In the genomic region with DNA sequence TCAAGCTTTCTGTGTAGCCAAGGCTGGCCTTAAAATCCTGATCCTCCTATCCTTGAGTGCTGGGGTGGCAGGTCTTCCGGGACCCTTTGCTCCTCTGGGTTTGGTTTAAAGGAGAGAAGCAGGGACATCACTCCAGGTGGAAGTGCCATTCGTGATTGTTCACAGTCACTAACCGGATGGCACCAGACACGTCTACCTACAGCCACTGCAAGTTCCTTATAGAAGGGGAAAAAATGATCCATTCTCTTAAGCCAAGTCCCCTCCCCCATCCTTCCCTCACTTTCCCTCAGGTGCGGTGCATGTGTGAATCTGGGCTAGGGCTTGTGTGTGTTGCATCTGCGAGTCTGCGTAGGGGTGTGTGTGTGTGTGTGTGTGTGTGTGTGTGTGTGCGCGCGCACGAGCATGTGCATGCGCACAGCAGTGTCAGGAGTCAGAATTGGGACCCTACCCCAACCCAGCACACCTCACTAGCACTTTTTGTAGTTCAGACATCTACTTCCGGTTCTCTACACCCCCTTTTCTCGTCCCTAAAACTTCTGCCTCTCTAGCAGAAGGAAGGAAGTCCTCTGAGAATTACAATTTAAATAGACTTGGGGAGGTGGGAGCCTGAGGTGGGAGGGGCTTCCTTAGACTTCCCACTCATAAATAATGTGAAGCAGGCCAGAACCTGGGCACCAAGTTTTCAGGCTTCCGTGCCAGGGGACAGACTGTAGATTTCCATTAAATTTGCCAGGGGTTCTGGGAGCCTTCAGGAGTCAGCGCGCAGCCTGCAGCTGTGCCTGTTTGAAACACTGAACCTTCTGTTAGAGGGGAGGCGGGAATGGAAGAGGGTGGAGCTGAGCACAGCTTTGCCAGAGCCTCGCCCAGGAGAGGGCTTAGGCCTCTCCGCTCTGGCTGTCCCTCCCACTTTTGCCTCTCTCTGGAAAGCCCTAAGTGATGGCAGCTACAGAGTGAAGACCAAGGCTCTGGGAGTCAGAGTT, we compare ENCODE assay signal across 8 mouse cellular contexts. TPM values are rescaled to one million over a fixed set of nuclear protein-coding genes. Genes with fewer than 3 reads are reported as not detected.
DNase-seq lines count a peak whose midpoint lies in the region; ATAC-seq and TF ChIP-seq lines count a peak whose summit lies in the region.

No protein-coding gene starts in this region.

- intact Hi-C loops in left cerebral cortex, postnatal 36 days (cut with DNase I) = no loop called here
- intact Hi-C loops in gastrocnemius, adult 2 months (cut with DNase I) = no loop called here

- H3K9ac ChIP-seq in hindbrain, embryonic 15.5 days = no peak overlapping the region
- H3K9ac ChIP-seq in limb, embryonic 13.5 days = peak overlapping the region; percentile 43

- H3K4me1 ChIP-seq in hindbrain, embryonic 15.5 days (replicated peaks) = peaks cover 26% of the 10 kb centered on the region
- peaks cover 59% of the 10 kb centered on the region for H3K4me1 ChIP-seq in limb, embryonic 13.5 days

- peak overlapping the region; percentile 97 for H3K27ac ChIP-seq in gastrocnemius, adult 2 months
- no peak overlapping the region for H3K27ac ChIP-seq in hindbrain, embryonic 15.5 days (replicated peaks)
- peak overlapping the region; percentile 95 for H3K27ac ChIP-seq in limb, embryonic 13.5 days

- no peaks in the 10 kb centered on the region for H3K9me3 ChIP-seq in hindbrain, embryonic 15.5 days
- no peaks in the 10 kb centered on the region for H3K9me3 ChIP-seq in limb, embryonic 13.5 days

- peaks cover 35% of the 10 kb centered on the region for H3K27me3 ChIP-seq in hindbrain, embryonic 15.5 days
- peaks cover 18% of the 10 kb centered on the region for H3K27me3 ChIP-seq in limb, embryonic 13.5 days
- no peaks in the 10 kb centered on the region for H3K27me3 ChIP-seq in myocyte (ENCODE audit: control insufficient read depth, insufficient read depth, insufficient read length)

- H3K36me3 ChIP-seq in hindbrain, embryonic 15.5 days = no peaks in the 10 kb centered on the region
- peaks cover 29% of the 10 kb centered on the region for H3K36me3 ChIP-seq in limb, embryonic 13.5 days
- H3K36me3 ChIP-seq in myocyte (ENCODE audit: control insufficient read depth, insufficient read depth) = peaks cover 11% of the 10 kb centered on the region

- 31% methylated on average over 20 of the region's 20 CpGs for WGBS in hindbrain, embryonic 15.5 days
- 19% methylated on average over 20 of the region's 20 CpGs for WGBS in limb, embryonic 13.5 days

- peak overlapping the region; percentile 42 for H3K4me3 ChIP-seq in gastrocnemius, adult 2 months
- H3K4me3 ChIP-seq in hindbrain, embryonic 15.5 days = no peak overlapping the region
- H3K4me3 ChIP-seq in limb, embryonic 13.5 days = peak overlapping the region; percentile 13
- H3K4me3 ChIP-seq in myocyte = no peak overlapping the region

- TF ChIP-seq CTCF in gastrocnemius, adult 2 months (IDR thresholded peaks at IDR 0.05) = no peak

- peaks cover 8% of the 10 kb centered on the region for H3K79me2 ChIP-seq in myocyte (ENCODE audit: control insufficient read depth, insufficient read depth)

- no peak overlapping the region for H3ac ChIP-seq in myocyte (ENCODE audit: control insufficient read depth, insufficient read length)

- ATAC-seq in hindbrain, embryonic 15.5 days (ENCODE audit: low FRiP score, low read depth) = 0 out of 2 replicates have a peak, but pooled peaks have one; percentile 49
- ATAC-seq in limb, embryonic 13.5 days (ENCODE audit: low FRiP score, low read depth) = peak; percentile 89

- peak overlapping the region; percentile 14; the same call in 1 of the 2 replicates for H3K4me2 ChIP-seq in hindbrain, embryonic 15.5 days
- H3K4me2 ChIP-seq in limb, embryonic 13.5 days (replicated peaks) = peak overlapping the region; percentile 60
- H3K4me2 ChIP-seq in myocyte (ENCODE audit: low read depth) = peak overlapping the region; percentile 76

- no peak for TF ChIP-seq POLR2A in myocyte (IDR thresholded peaks at IDR 0.05; ENCODE audit: insufficient read length, low read depth)

- DNase-seq in left cerebral cortex, adult 11 months (ENCODE audit: low spot score) = peak; percentile 41
- DNase-seq in left cerebral cortex, postnatal 36 days (ENCODE audit: low spot score in 2 of 2) = no peak
- DNase-seq in c-Kit-positive CD71-positive TER-119-negative erythroid progenitor cells, embryonic 14.5 days (ENCODE audit: low read depth) = peak; percentile 67
- DNase-seq in gastrocnemius, adult 2 months = peak; percentile 77
- DNase-seq in spleen, adult 12 weeks (ENCODE audit: low spot score) = no peak

TF ChIP-seq in myocyte, 11 proteins besides CTCF, POLR2A, EP300 and RAD21:
- TF ChIP-seq TCF3 (IDR thresholded peaks at IDR 0.05; ENCODE audit: insufficient read length, low read depth) (no peak), MYOD1 (IDR thresholded peaks at IDR 0.05; ENCODE audit: control insufficient read depth in 1 of 3, insufficient read length in 2 of 3, low read depth in 2 of 3) (peak; percentile 22 to 73 (median 52)), CEBPB (IDR thresholded peaks at IDR 0.05; ENCODE audit: insufficient read depth, poor library complexity, severe bottlenecking) (no peak), USF1 (IDR thresholded peaks at IDR 0.05; ENCODE audit: low read depth) (no peak), E2F4 (IDR thresholded peaks at IDR 0.05; ENCODE audit: insufficient read depth) (peak; percentile 43), REST (IDR thresholded peaks at IDR 0.05; ENCODE audit: insufficient read depth, insufficient read length) (no peak), MAX (IDR thresholded peaks at IDR 0.05; ENCODE audit: low read depth) (no peak), MYOG (IDR thresholded peaks at IDR 0.05; ENCODE audit: control insufficient read depth in 1 of 3, insufficient read depth in 1 of 3, insufficient read length in 2 of 3, low read depth in 2 of 3) (peak in 2 of 3 experiments; percentile 12 to 62)
TF ChIP-seq in myocyte: peak in this region for 3.

RNA-seq across cellular contexts. Expression of gene Tmem63a, which starts 3.1 kb away (rescaled TPM):
- 10 to 100 TPM; 13.8 to 20.6 TPM for total RNA-seq in left cerebral cortex, postnatal 36 days (2021)
- 10 to 100 TPM; 13.9 to 14.5 TPM for total RNA-seq in gastrocnemius, adult 2 months (2021)
- polyA plus RNA-seq in hindbrain, embryonic 15.5 days (2015; fragmentation: Nextera tagmentation; extraction: Ambion mirVana) = 1.8 and 2.4 TPM in 2 replicates
- polyA plus RNA-seq in limb, embryonic 13.5 days (2015; fragmentation: Nextera tagmentation; extraction: Ambion mirVana) = 16.2 and 17.7 TPM in 2 replicates
- polyA plus RNA-seq in myocyte (2012; fragmentation: generic; extraction: Trizol) = 45.5 TPM

RNA-seq across cellular contexts. Expression of gene Lefty1, which starts 10.5 kb away (rescaled TPM):
- under 1 TPM in 1 of 2 experiments, not detected in 1; 0.20 TPM for total RNA-seq in left cerebral cortex, postnatal 36 days (2021)
- under 1 TPM; 0.22 to 0.33 TPM for total RNA-seq in gastrocnemius, adult 2 months (2021)
- polyA plus RNA-seq in hindbrain, embryonic 15.5 days (2015; fragmentation: Nextera tagmentation; extraction: Ambion mirVana) = 0.16 and 0.20 TPM in 2 replicates
- 1.8 and 2.2 TPM in 2 replicates for polyA plus RNA-seq in limb, embryonic 13.5 days (2015; fragmentation: Nextera tagmentation; extraction: Ambion mirVana)
- polyA plus RNA-seq in myocyte (2012; fragmentation: generic; extraction: Trizol) = 2.9 TPM

RNA-seq across cellular contexts. Expression of gene Pycr2, which starts 41.2 kb away (rescaled TPM):
- total RNA-seq in left cerebral cortex, postnatal 36 days (2021) = 10 to 100 TPM; 26.0 to 27.3 TPM
- total RNA-seq in gastrocnemius, adult 2 months (2021) = 10 to 100 TPM; 10.3 to 11.7 TPM
- polyA plus RNA-seq in hindbrain, embryonic 15.5 days (2015; fragmentation: Nextera tagmentation; extraction: Ambion mirVana) = 73.6 and 83.6 TPM in 2 replicates
- polyA plus RNA-seq in limb, embryonic 13.5 days (2015; fragmentation: Nextera tagmentation; extraction: Ambion mirVana) = 112 and 113 TPM in 2 replicates
- polyA plus RNA-seq in myocyte (2012; fragmentation: generic; extraction: Trizol) = 52.6 TPM

RNA-seq across cellular contexts. Expression of gene Lefty2, which starts 52.4 kb away (rescaled TPM):
- total RNA-seq in left cerebral cortex, postnatal 36 days (2021) = under 1 TPM; 0.69 to 0.77 TPM
- not detected for total RNA-seq in gastrocnemius, adult 2 months (2021)
- 3.4 TPM in 2 replicates for polyA plus RNA-seq in hindbrain, embryonic 15.5 days (2015; fragmentation: Nextera tagmentation; extraction: Ambion mirVana)
- polyA plus RNA-seq in limb, embryonic 13.5 days (2015; fragmentation: Nextera tagmentation; extraction: Ambion mirVana) = 0.27 TPM in 2 replicates
- polyA plus RNA-seq in myocyte (2012; fragmentation: generic; extraction: Trizol) = not detected

Comparison
In these comparisons a context has a peak if more than half of its experiments do, and no peak if none do; other contexts are left out.
1. DNase-seq: peak in left cerebral cortex, adult 11 months (single experiment), c-Kit-positive CD71-positive TER-119-negative erythroid progenitor cells, embryonic 14.5 days (single experiment) and gastrocnemius, adult 2 months (single experiment); none in left cerebral cortex, postnatal 36 days (0 of 2) and spleen, adult 12 weeks (single experiment).
2. H3K4me3 ChIP-seq: peak in gastrocnemius, adult 2 months (single experiment) and limb, embryonic 13.5 days (single experiment); none in hindbrain, embryonic 15.5 days (single experiment) and myocyte (single experiment).
3. H3K4me2 ChIP-seq: peak in every context shown above with its lines; median percentile 76 in myocyte; 60 in limb, embryonic 13.5 days; 14 in hindbrain, embryonic 15.5 days.